In the genomic region with DNA sequence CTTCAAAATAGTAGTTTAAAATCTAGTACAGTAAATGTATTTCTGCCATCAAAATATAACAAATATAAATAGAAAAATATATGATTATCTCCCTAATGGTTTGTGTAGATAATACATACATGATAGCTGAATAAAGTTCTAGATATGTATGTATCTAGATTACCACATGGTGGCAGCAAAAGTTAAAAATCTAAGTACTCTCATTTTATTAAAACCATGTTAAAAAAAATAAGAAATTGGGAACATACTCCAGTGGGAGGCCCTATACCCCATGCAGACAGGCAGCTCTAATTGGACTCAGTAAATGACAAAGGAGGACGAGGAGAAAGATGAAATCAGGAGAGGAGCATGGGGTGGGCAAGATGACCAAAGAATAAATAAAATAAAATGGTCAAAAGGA, we compare ENCODE assay signal across 16 mouse cellular contexts. TPM values are rescaled to one million over a fixed set of nuclear protein-coding genes. Genes with fewer than 3 reads are reported as not detected.
A peak's percentile ranks its signal among the peaks of the same experiment; 100 is the strongest.
DNase-seq lines count a peak whose midpoint lies in the region; ATAC-seq and TF ChIP-seq lines count a peak whose summit lies in the region.
"Had no signal": no experiment of that assay in that cellular context is flagged by ENCODE, and none has a peak within 500 bp of the region (broad histone marks: within the 10 kb centered on the region; RNA-seq: fewer than 3 reads in every experiment).

No protein-coding gene starts in this region.

- DNase-seq in embryo, embryonic 11 days = peak; percentile 38
- DNase-seq in embryo, embryonic 9.5 days (ENCODE audit: extremely low spot score) = no peak
- peak; percentile 68 for DNase-seq in kidney, postnatal 0 days (ENCODE audit: low spot score)
- peak; percentile 12 for DNase-seq in A20 (ENCODE audit: low read depth, low spot score)
- no peak for DNase-seq in thymus, postnatal 10 days (ENCODE audit: low spot score in 2 of 2)
- no peak for DNase-seq in layer of hippocampus, adult 9-11 months
- DNase-seq: adrenal gland, postnatal 14 days; cerebellum, adult 11 months had no signal

- H3K4me2 ChIP-seq in kidney, postnatal 0 days (ENCODE audit: low read length) = no peak overlapping the region
- H3K4me2 ChIP-seq in kidney, embryonic 15.5 days = no peak overlapping the region
- H3K4me2 ChIP-seq: embryonic facial prominence, embryonic 15.5 days; heart, embryonic 11.5 days; hindbrain, embryonic 12.5 days; liver, embryonic 12.5 days had no signal

- H3K27me3 ChIP-seq in kidney, postnatal 0 days (ENCODE audit: insufficient read depth, low read length) = no peaks in the 10 kb centered on the region
- H3K27me3 ChIP-seq in kidney, embryonic 15.5 days = no peaks in the 10 kb centered on the region
- H3K27me3 ChIP-seq: embryonic facial prominence, embryonic 15.5 days; hindbrain, embryonic 12.5 days; liver, embryonic 12.5 days had no signal

- TF ChIP-seq CTCF in kidney, postnatal 0 days (IDR thresholded peaks at IDR 0.05; ENCODE audit: low read depth) = peak; percentile 50

- H3K27ac ChIP-seq in kidney, postnatal 0 days = no peak overlapping the region
- H3K27ac ChIP-seq in kidney, embryonic 15.5 days = no peak overlapping the region
- H3K27ac ChIP-seq: embryonic facial prominence, embryonic 15.5 days; hindbrain, embryonic 12.5 days; liver, embryonic 12.5 days had no signal

- WGBS in kidney, postnatal 0 days = 24% methylated on average over 1 of the region's 1 CpGs
- WGBS in kidney, embryonic 15.5 days = 48% methylated on average over 1 of the region's 1 CpGs

- ATAC-seq in kidney, postnatal 0 days (replicated peaks; ENCODE audit: low FRiP score, low read depth) = no peak
- no peak for ATAC-seq in kidney, embryonic 15.5 days (replicated peaks; ENCODE audit: low FRiP score)
- peak; percentile 58 for ATAC-seq in common myeloid progenitor, adult 5-6 weeks (replicated peaks; ENCODE audit: low read depth, poor library complexity, severe bottlenecking)
- ATAC-seq: liver, embryonic 12.5 days had no signal

- no peaks in the 10 kb centered on the region for H3K9me3 ChIP-seq in kidney, postnatal 0 days (replicated peaks; ENCODE audit: low read length)
- no peaks in the 10 kb centered on the region for H3K9me3 ChIP-seq in kidney, embryonic 15.5 days (replicated peaks)
- H3K9me3 ChIP-seq: embryonic facial prominence, embryonic 15.5 days; hindbrain, embryonic 12.5 days; liver, embryonic 12.5 days had no signal

- no peaks in the 10 kb centered on the region for H3K4me1 ChIP-seq in kidney, postnatal 0 days (replicated peaks; ENCODE audit: insufficient read depth, low read length)
- no peaks in the 10 kb centered on the region for H3K4me1 ChIP-seq in kidney, embryonic 15.5 days
- H3K4me1 ChIP-seq: embryonic facial prominence, embryonic 15.5 days; hindbrain, embryonic 12.5 days; liver, embryonic 12.5 days had no signal

- no peaks in the 10 kb centered on the region for H3K36me3 ChIP-seq in kidney, postnatal 0 days (ENCODE audit: insufficient read depth, low read length)
- no peaks in the 10 kb centered on the region for H3K36me3 ChIP-seq in kidney, embryonic 15.5 days
- H3K36me3 ChIP-seq: embryonic facial prominence, embryonic 15.5 days; hindbrain, embryonic 12.5 days; liver, embryonic 12.5 days had no signal

- no peak overlapping the region for H3K4me3 ChIP-seq in kidney, postnatal 0 days (replicated peaks; ENCODE audit: low read depth, low read length)
- no peak overlapping the region for H3K4me3 ChIP-seq in kidney, embryonic 15.5 days (replicated peaks)
- H3K4me3 ChIP-seq: embryonic facial prominence, embryonic 15.5 days; hindbrain, embryonic 12.5 days; liver, embryonic 12.5 days had no signal

- no peak overlapping the region for H3K9ac ChIP-seq in kidney, postnatal 0 days (ENCODE audit: low read depth, low read length)
- H3K9ac ChIP-seq in kidney, embryonic 15.5 days = no peak overlapping the region
- H3K9ac ChIP-seq: embryonic facial prominence, embryonic 15.5 days; hindbrain, embryonic 12.5 days; liver, embryonic 12.5 days had no signal

RNA-seq across cellular contexts. Expression of gene Klrg1, which starts 30.5 kb away (rescaled TPM):
- polyA plus RNA-seq in kidney, postnatal 0 days (2015; fragmentation: Nextera tagmentation; extraction: Ambion mirVana) = 0.08 TPM in 1 of 2 replicates, not detected in the other
- not detected in 2 replicates for polyA plus RNA-seq in kidney, embryonic 15.5 days (2015; fragmentation: Nextera tagmentation; extraction: Ambion mirVana)
- not detected in 2 replicates for total RNA-seq in common myeloid progenitor, adult 5-6 weeks (2017)
- total RNA-seq: adrenal gland, postnatal 14 days had no signal
- polyA plus RNA-seq: C2C12; embryonic facial prominence, embryonic 15.5 days; heart, embryonic 11.5 days; kidney, embryonic 16.5 days; liver, embryonic 12.5 days had no signal

RNA-seq across cellular contexts. Expression of gene M6pr, which starts 56.4 kb away (rescaled TPM):
- 130 and 138 TPM in 2 replicates for polyA plus RNA-seq in kidney, postnatal 0 days (2015; fragmentation: Nextera tagmentation; extraction: Ambion mirVana)
- 113 and 116 TPM in 2 replicates for polyA plus RNA-seq in kidney, embryonic 15.5 days (2015; fragmentation: Nextera tagmentation; extraction: Ambion mirVana)
- total RNA-seq in common myeloid progenitor, adult 5-6 weeks (2017) = 309 and 328 TPM in 2 replicates

Comparison
In these comparisons a context has a peak if more than half of its experiments do, and no peak if none do; other contexts are left out.
1. DNase-seq: peak in embryo, embryonic 11 days (single experiment), kidney, postnatal 0 days (single experiment) and A20 (single experiment); none in embryo, embryonic 9.5 days (single experiment), thymus, postnatal 10 days (0 of 2) and layer of hippocampus, adult 9-11 months (single experiment).